Mouse (Mus musculus) kidney, postnatal 0 days (tissue): ENCODE data around the gene Laptm4a. TPM values are rescaled to one million over a fixed set of nuclear protein-coding genes. Genes with fewer than 3 reads are reported as not detected.

Experiments used
- ATAC-seq: fragments of 200-750 bp; cut with Nextera tagmentation; replicated peaks from 2 replicates; pipeline ENCODE4 v1.8.0; 2017; ENCODE audit warnings: low read depth, moderate number of reproducible peaks, moderate TSS enrichment, moderate library complexity; ENCODE audit not compliant: low FRiP score
- DNase-seq: peaks from one replicate; pipeline ENCODE4 v3.0.0-alpha.2; 2016; ENCODE audit warnings: low spot score
- H3K27ac ChIP-seq: fragments of 300-500 bp; sonication (generic); 2 replicates; pipeline ENCODE4 v1.5.1; 2014; ENCODE audit warnings: mild to moderate bottlenecking
- H3K27me3 ChIP-seq: fragments of 300-500 bp; sonication (generic); 2 replicates; pipeline ENCODE4 v1.6.1; 2014; ENCODE audit warnings: low read length, mixed read lengths; ENCODE audit not compliant: insufficient read depth
- H3K36me3 ChIP-seq: fragments of 300-500 bp; sonication (generic); 2 replicates; pipeline ENCODE4 v1.6.1; 2014; ENCODE audit warnings: low read length, mixed read lengths; ENCODE audit not compliant: insufficient read depth
- H3K4me1 ChIP-seq: fragments of 300-500 bp; sonication (generic); replicated peaks from 2 replicates; pipeline ENCODE4 v1.6.1; 2014; ENCODE audit warnings: antibody characterized with exemption, low read length, mixed read lengths; ENCODE audit not compliant: insufficient read depth
- H3K4me2 ChIP-seq: fragments of 300-500 bp; sonication (generic); 2 replicates; pipeline ENCODE4 v1.6.1; 2014; ENCODE audit warnings: mild to moderate bottlenecking, low read length, moderate library complexity, mixed read lengths
- H3K4me3 ChIP-seq: fragments of 300-500 bp; sonication (generic); replicated peaks from 2 replicates; pipeline ENCODE4 v1.5.1; 2014; ENCODE audit warnings: low read depth, low read length
- H3K9ac ChIP-seq: fragments of 300-500 bp; sonication (generic); 2 replicates; pipeline ENCODE4 v1.6.1; 2014; ENCODE audit warnings: low read depth, low read length
- H3K9me3 ChIP-seq: fragments of 300-500 bp; sonication (generic); replicated peaks from 2 replicates; pipeline ENCODE4 v1.6.1; 2016; ENCODE audit warnings: low read length, inconsistent platforms, mixed read lengths
- CTCF ChIP-seq: IDR thresholded peaks from 2 replicates; pipeline ENCODE4 v1.5.1; 2016; ENCODE audit warnings: antibody characterized with exemption, low read depth, mild to moderate bottlenecking, moderate library complexity
- WGBS: fragments of 180-500 bp; shearing (Covaris S2); extraction: QIAGEN DNeasy Blood & Tissue Kit; methylation state at CpG from one replicate; pipeline ENCODE4 v1.1.7; 2014; 5-methylcytosine and 5-hydroxymethylcytosine counted together
- polyA plus RNA-seq: library from polyadenylated mRNA; unstranded; fragments of >200 nt; fragmentation: Nextera tagmentation; extraction: Ambion mirVana; gene quantifications from 2 replicates; pipeline ENCODE4 v1.2.1, GENCODE M21; 2015

Gene Laptm4a
- polyA plus RNA-seq, 1 experiment from 2014 or later = 446 TPM

GRCm38 (mm10) chr12:8900919-8901663 is 20.4 kb upstream of the Laptm4a start:
- Histone ChIP-seq H3K4me2 (no peak overlapping the region), H3K4me1 (peaks cover 14% of the 10 kb centered on the region; the same call in 1 of the 2 replicates), H3K36me3 (no peaks in the 10 kb centered on the region), H3K9ac (no peak overlapping the region), H3K4me3 (no peak overlapping the region), H3K27ac (peak overlapping the region; percentile 38; the same call in 1 of the 2 replicates), H3K27me3 (no peaks in the 10 kb centered on the region), H3K9me3 (no peaks in the 10 kb centered on the region)
- 29% methylated on average over 5 of the region's 5 CpGs for WGBS
- ATAC-seq (peak; percentile 57), DNase-seq (peak; percentile 75)
- peak; percentile 22; the same call in 1 of the 2 replicates for TF ChIP-seq CTCF

- no peaks in the 10 kb centered on the region for H3K27me3 ChIP-seq
- H3K4me3 ChIP-seq = no peak overlapping the region
- no peak for ATAC-seq
- H3K4me1 ChIP-seq = peaks cover 14% of the 10 kb centered on the region; the same call in 1 of the 2 replicates
- H3K4me2 ChIP-seq = no peak overlapping the region
- TF ChIP-seq CTCF = no peak
- 19% methylated on average over 2 of the region's 2 CpGs for WGBS
- H3K36me3 ChIP-seq = no peaks in the 10 kb centered on the region
- no peak overlapping the region for H3K9ac ChIP-seq
- H3K9me3 ChIP-seq = no peaks in the 10 kb centered on the region
- H3K27ac ChIP-seq = no peak overlapping the region
- no peak for DNase-seq
Measured at GRCm38 (mm10) chr12:8901934-8902333, 19.5 kb upstream of the Laptm4a start.

- H3K4me3 ChIP-seq = no peak overlapping the region
- H3K4me2 ChIP-seq = no peak overlapping the region
- no peak for DNase-seq
- no peaks in the 10 kb centered on the region for H3K36me3 ChIP-seq
- no peak overlapping the region for H3K9ac ChIP-seq
- TF ChIP-seq CTCF = no peak
- no peak for ATAC-seq
- H3K27me3 ChIP-seq = no peaks in the 10 kb centered on the region
- no peaks in the 10 kb centered on the region for H3K9me3 ChIP-seq
- no peak overlapping the region for H3K27ac ChIP-seq
- H3K4me1 ChIP-seq = peaks cover 14% of the 10 kb centered on the region; the same call in 1 of the 2 replicates
- WGBS = 25% methylated on average over 3 of the region's 3 CpGs
Measured at GRCm38 (mm10) chr12:8902479-8902878, 19.0 kb upstream of the Laptm4a start.

GRCm38 (mm10) chr12:8912860-8913685 is 8.4 kb upstream of the Laptm4a start:
- WGBS = 4% methylated on average over 16 of the region's 16 CpGs
- no peak overlapping the region for H3K4me3 ChIP-seq
- no peaks in the 10 kb centered on the region for H3K36me3 ChIP-seq
- peak; percentile 80 for DNase-seq
- H3K9me3 ChIP-seq = no peaks in the 10 kb centered on the region
- peak overlapping the region; percentile 16; the same call in 1 of the 2 replicates for H3K4me2 ChIP-seq
- peak overlapping the region; percentile 41; the same call in 1 of the 2 replicates for H3K9ac ChIP-seq
- H3K27me3 ChIP-seq = no peaks in the 10 kb centered on the region
- peak; percentile 88 for ATAC-seq
- TF ChIP-seq CTCF = no peak
- peak overlapping the region; percentile 96 for H3K27ac ChIP-seq
- peaks cover 34% of the 10 kb centered on the region for H3K4me1 ChIP-seq

- Histone ChIP-seq H3K4me1 (peaks cover 34% of the 10 kb centered on the region), H3K9ac (no peak overlapping the region), H3K9me3 (no peaks in the 10 kb centered on the region), H3K4me3 (no peak overlapping the region), H3K4me2 (no peak overlapping the region), H3K27ac (peak overlapping the region; percentile 96), H3K36me3 (no peaks in the 10 kb centered on the region), H3K27me3 (no peaks in the 10 kb centered on the region)
- 35% methylated on average over 9 of the region's 9 CpGs for WGBS
- ATAC-seq = 0 out of 2 replicates have a peak, but pooled peaks have one; percentile 48
- TF ChIP-seq CTCF = peak; percentile 54; the same call in 1 of the 2 replicates
- peak; percentile 79 for DNase-seq
Measured at GRCm38 (mm10) chr12:8913701-8914340, 7.6 kb upstream of the Laptm4a start.

- Histone ChIP-seq H3K27ac (peak overlapping the region; percentile 65), H3K4me2 (no peak overlapping the region), H3K36me3 (no peaks in the 10 kb centered on the region), H3K9ac (no peak overlapping the region), H3K27me3 (no peaks in the 10 kb centered on the region), H3K9me3 (no peaks in the 10 kb centered on the region), H3K4me3 (no peak overlapping the region), H3K4me1 (peaks cover 34% of the 10 kb centered on the region)
- no peak for TF ChIP-seq CTCF
- ATAC-seq = no peak
- DNase-seq = no peak
- 40% methylated on average over 5 of the region's 5 CpGs for WGBS
Measured at GRCm38 (mm10) chr12:8916378-8916777, 5.1 kb upstream of the Laptm4a start.
